Mouse (Mus musculus) MEL (cell line): ENCODE measurements around the gene Gorab. TPM values are rescaled to one million over a fixed set of nuclear protein-coding genes. Genes with fewer than 3 reads are reported as not detected.

Experiments used
- DNase-seq: peaks from one replicate; pipeline ENCODE4 v3.0.0; 2011; ENCODE audit warnings: low read depth, low spot score
- H3K27ac ChIP-seq: 2 replicates; pipeline ENCODE4 v1.5.1; 2012; ENCODE audit warnings: low read depth, mild to moderate bottlenecking, control low read depth, low read length, moderate library complexity; ENCODE audit not compliant: control insufficient read depth
- H3K27me3 ChIP-seq, 2 experiments: fragments of 150-350 bp in 1 of 2; sonication (generic) in 1 of 2; 2 replicates each; pipeline ENCODE4 v1.6.1; 2012; ENCODE audit warnings: low read length in 2 of 2, mild to moderate bottlenecking in 2 of 2, improper control_type of control experiment in 1 of 2, moderate library complexity in 1 of 2; ENCODE audit not compliant: insufficient read depth in 2 of 2, control insufficient read depth in 1 of 2
- H3K36me3 ChIP-seq, 2 experiments: 2 replicates each; pipeline ENCODE4 v1.6.1; 2012 to 2014; ENCODE audit warnings: low read length in 2 of 2, improper control_type of control experiment in 1 of 2, inconsistent platforms in 1 of 2, mild to moderate bottlenecking in 1 of 2; ENCODE audit not compliant: insufficient read depth in 2 of 2, control insufficient read depth in 1 of 2
- H3K4me1 ChIP-seq, 2 experiments: fragments of 150-350 bp in 1 of 2; sonication (generic) in 1 of 2; 2 replicates each; pipeline ENCODE4 v1.6.1; 2012; ENCODE audit warnings: low read length in 2 of 2, improper control_type of control experiment in 1 of 2, mild to moderate bottlenecking in 1 of 2; ENCODE audit not compliant: insufficient read depth in 2 of 2, control insufficient read depth in 1 of 2
- H3K4me3 ChIP-seq, 2 experiments: fragments of 150-350 bp in 1 of 2; sonication (generic) in 1 of 2; 2 replicates each; pipeline ENCODE4 v1.5.1; 2012; ENCODE audit warnings: low read depth in 2 of 2, low read length in 2 of 2, mild to moderate bottlenecking in 2 of 2, moderate library complexity in 2 of 2, control low read depth in 1 of 2, improper control_type of control experiment in 1 of 2; ENCODE audit not compliant: control insufficient read depth in 1 of 2, insufficient read depth in 1 of 2
- H3K79me2 ChIP-seq: 2 replicates; pipeline ENCODE4 v1.6.1; 2012; ENCODE audit warnings: mild to moderate bottlenecking, low read length, moderate library complexity; ENCODE audit not compliant: control insufficient read depth, poor library complexity, insufficient read depth
- H3K9ac ChIP-seq: 2 replicates; pipeline ENCODE4 v1.6.1; 2012; ENCODE audit warnings: low read depth, mild to moderate bottlenecking, control low read depth, low read length, moderate library complexity; ENCODE audit not compliant: control insufficient read depth, poor library complexity, severe bottlenecking
- H3K9me3 ChIP-seq: fragments of 150-350 bp; sonication (generic); replicated peaks from 2 replicates; pipeline ENCODE4 v1.6.1; 2012; ENCODE audit warnings: mild to moderate bottlenecking, low read length, improper control_type of control experiment, moderate library complexity; ENCODE audit not compliant: insufficient read depth
- CHD2 ChIP-seq: IDR thresholded peaks from 2 replicates; pipeline ENCODE4 v1.6.1; 2011; ENCODE audit warnings: low read length, improper control_type of control experiment
- CTCF ChIP-seq, 3 experiments: IDR thresholded peaks in 2 of 3; conservative IDR thresholded peaks in 1 of 3; 2 replicates each; pipeline ENCODE4 v1.5.1; 2011 to 2012; ENCODE audit warnings: low read length in 3 of 3, low read depth in 2 of 3, mild to moderate bottlenecking in 2 of 3, improper control_type of control experiment in 1 of 3, inconsistent platforms in 1 of 3, mixed read lengths in 1 of 3, moderate library complexity in 1 of 3; ENCODE audit not compliant: control insufficient read depth in 1 of 3, insufficient read depth in 1 of 3, poor library complexity in 1 of 3, severe bottlenecking in 1 of 3
- E2F4 ChIP-seq: IDR thresholded peaks from 2 replicates; pipeline ENCODE4 v1.6.1; 2011; ENCODE audit warnings: low read depth, low read length, improper control_type of control experiment, borderline replicate concordance
- ELF1 ChIP-seq: IDR thresholded peaks from 2 replicates; pipeline ENCODE4 v1.6.1; 2014; ENCODE audit warnings: low read depth, mild to moderate bottlenecking, inconsistent platforms, low read length, improper control_type of control experiment, moderate library complexity
- EP300 ChIP-seq, 2 experiments: IDR thresholded peaks; 2 replicates each; pipeline ENCODE4 v1.6.1; 2011; ENCODE audit warnings: improper control_type of control experiment in 2 of 2, low read length in 2 of 2, low read depth in 1 of 2, mild to moderate bottlenecking in 1 of 2
- GABPA ChIP-seq: IDR thresholded peaks from 2 replicates; pipeline ENCODE4 v1.6.1; 2012; ENCODE audit warnings: low read depth, mild to moderate bottlenecking, inconsistent platforms, low read length, improper control_type of control experiment, moderate library complexity
- HCFC1 ChIP-seq: IDR thresholded peaks from 2 replicates; pipeline ENCODE4 v1.6.1; 2012; ENCODE audit warnings: low read depth, mild to moderate bottlenecking, inconsistent platforms, low read length, improper control_type of control experiment, moderate library complexity
- KAT2A ChIP-seq: conservative IDR thresholded peaks from 2 replicates; pipeline ENCODE4 v1.6.1; 2012; ENCODE audit warnings: low read depth, low read length, improper control_type of control experiment, inconsistent platforms
- MAFK ChIP-seq: IDR thresholded peaks from 2 replicates; pipeline ENCODE4 v1.6.1; 2011; ENCODE audit warnings: low read depth, mild to moderate bottlenecking, low read length, improper control_type of control experiment, borderline replicate concordance
- MAX ChIP-seq: IDR thresholded peaks from 2 replicates; pipeline ENCODE4 v1.6.1; 2011; ENCODE audit warnings: low read length, improper control_type of control experiment
- MAZ ChIP-seq: IDR thresholded peaks from 2 replicates; pipeline ENCODE4 v1.6.1; 2012; ENCODE audit warnings: low read depth, mild to moderate bottlenecking, inconsistent platforms, low read length, improper control_type of control experiment
- MXI1 ChIP-seq: IDR thresholded peaks from 2 replicates; pipeline ENCODE4 v1.6.1; 2011; ENCODE audit warnings: mild to moderate bottlenecking, low read depth, low read length, improper control_type of control experiment
- MYB ChIP-seq: IDR thresholded peaks from 2 replicates; pipeline ENCODE4 v1.6.1; 2011; ENCODE audit warnings: mild to moderate bottlenecking, low read depth, low read length, improper control_type of control experiment
- NELFE ChIP-seq: IDR thresholded peaks from 2 replicates; pipeline ENCODE4 v1.6.1; 2011; ENCODE audit warnings: low read depth, low read length, improper control_type of control experiment
- NRF1 ChIP-seq: IDR thresholded peaks from 2 replicates; pipeline ENCODE4 v1.6.1; 2014; ENCODE audit warnings: low read depth, mild to moderate bottlenecking, inconsistent platforms, low read length, improper control_type of control experiment, moderate library complexity; ENCODE audit not compliant: poor library complexity, insufficient read depth, severe bottlenecking
- POLR2A ChIP-seq, 2 experiments: IDR thresholded peaks; 2 replicates each; pipeline ENCODE4 v1.6.1; 2011 to 2012; ENCODE audit warnings: low read length in 2 of 2, mild to moderate bottlenecking in 2 of 2, control low read depth in 1 of 2, improper control_type of control experiment in 1 of 2, low read depth in 1 of 2, moderate library complexity in 1 of 2; ENCODE audit not compliant: control insufficient read depth in 1 of 2, insufficient read depth in 1 of 2, poor library complexity in 1 of 2
- POLR2AphosphoS2 ChIP-seq: IDR thresholded peaks from 2 replicates; pipeline ENCODE4 v1.6.1; 2011; ENCODE audit warnings: low read length, improper control_type of control experiment
- POLR2AphosphoS5 ChIP-seq: IDR thresholded peaks from 2 replicates; pipeline ENCODE4 v1.6.1; 2012; ENCODE audit warnings: low read depth, borderline replicate concordance, mild to moderate bottlenecking, inconsistent platforms, low read length, moderate library complexity, mixed read lengths
- RCOR1 ChIP-seq: IDR thresholded peaks from 2 replicates; pipeline ENCODE4 v1.6.1; 2012; ENCODE audit warnings: low read depth, mild to moderate bottlenecking, inconsistent platforms, low read length, improper control_type of control experiment
- SIN3A ChIP-seq: IDR thresholded peaks from 2 replicates; pipeline ENCODE4 v1.6.1; 2012; ENCODE audit warnings: low read length, improper control_type of control experiment, inconsistent platforms
- SMC3 ChIP-seq: IDR thresholded peaks from 2 replicates; pipeline ENCODE4 v1.6.1; 2011; ENCODE audit warnings: low read depth, low read length, improper control_type of control experiment
- TBP ChIP-seq: IDR thresholded peaks from 2 replicates; pipeline ENCODE4 v1.8.0; 2011; ENCODE audit warnings: low read depth, low read length, improper control_type of control experiment
- TCF12 ChIP-seq: IDR thresholded peaks from 2 replicates; pipeline ENCODE4 v1.6.1; 2014; ENCODE audit warnings: low read depth, mild to moderate bottlenecking, inconsistent platforms, low read length, improper control_type of control experiment, moderate library complexity
- USF2 ChIP-seq, 2 experiments: IDR thresholded peaks; 2 replicates each; pipeline ENCODE4 v1.6.1; 2011 to 2012; ENCODE audit warnings: improper control_type of control experiment in 2 of 2, low read length in 2 of 2, borderline replicate concordance in 1 of 2, inconsistent platforms in 1 of 2, low read depth in 1 of 2, mild to moderate bottlenecking in 1 of 2; ENCODE audit not compliant: insufficient read depth in 1 of 2
- ZKSCAN1 ChIP-seq: IDR thresholded peaks from 2 replicates; pipeline ENCODE4 v1.6.1; 2012; ENCODE audit warnings: low read depth, mild to moderate bottlenecking, inconsistent platforms, low read length, improper control_type of control experiment, moderate library complexity
- ZMIZ1 ChIP-seq: IDR thresholded peaks from 2 replicates; pipeline ENCODE4 v1.6.1; 2012; ENCODE audit warnings: low read depth, mild to moderate bottlenecking, inconsistent platforms, low read length, improper control_type of control experiment, moderate library complexity
- ZNF384 ChIP-seq: IDR thresholded peaks from 2 replicates; pipeline ENCODE4 v1.6.1; 2012; ENCODE audit warnings: low read depth, mild to moderate bottlenecking, inconsistent platforms, low read length, improper control_type of control experiment
- polyA plus RNA-seq, 2 experiments: library from polyadenylated mRNA; stranded (reverse) in 1 of 2; unstranded in 1 of 2; fragments of >175 nt in 1 of 2; fragments of >200 nt in 1 of 2; gene quantifications; 2 replicates each; pipeline versions ENCODE4 v1.2.1 to v1.2.4; 2012; ENCODE audit warnings: low replicate concordance in 2 of 2, low read depth in 1 of 2; ENCODE audit not compliant: insufficient read length in 2 of 2, insufficient read depth in 1 of 2, missing spikeins in 1 of 2
- total RNA-seq: library from RNA; depleted of rRNA; stranded (reverse); fragments of 300-350 nt; gene quantifications from 2 replicates; pipeline ENCODE4 v1.2.3, GENCODE M21; 2012; rRNA removed

The Gorab gene
- total RNA-seq (3.3 and 3.5 TPM in 2 replicates), polyA plus RNA-seq (1 to 10 TPM in 1 of 2 experiments, not detected in 1; 4.2 TPM)

DNA sequence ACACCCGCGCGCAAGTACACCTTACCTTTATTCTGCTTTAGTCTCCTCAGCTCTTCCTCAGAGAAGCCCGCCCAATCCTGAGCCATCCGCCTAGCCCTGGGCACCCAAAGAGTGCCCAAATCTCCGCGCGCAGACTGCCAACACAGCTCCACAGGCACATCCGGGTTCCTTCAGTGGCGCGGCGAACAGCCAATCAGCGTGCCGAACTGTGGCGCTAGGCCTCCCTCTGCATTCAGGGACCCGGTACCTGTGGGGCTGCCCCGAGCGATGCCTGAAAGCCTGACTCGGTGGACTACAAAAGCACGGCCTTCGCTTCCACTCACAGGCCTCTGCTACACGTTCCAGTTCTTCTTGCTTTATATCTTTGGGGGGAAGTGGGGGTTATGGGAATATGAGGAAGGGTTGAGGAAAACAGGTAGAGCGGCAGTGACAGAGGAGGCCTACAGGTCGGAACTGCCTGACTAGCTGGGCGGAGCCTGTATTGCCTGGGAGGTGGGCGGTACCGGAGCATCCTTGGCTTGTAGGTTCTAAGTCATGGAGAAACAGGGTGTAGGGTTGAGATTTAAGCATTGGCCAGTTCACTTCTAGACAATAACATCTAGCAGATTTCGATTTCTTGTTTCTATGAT lies at the start of gene Gorab:
Gene Gorab, minus strand, starts transcription at position 172 of the 629 bp plus-strand sequence.
- peak; percentile 96 for DNase-seq
- Histone ChIP-seq H3K27me3 (no peaks in the 10 kb centered on the region), H3K27ac (peak within 1 kb of the TSS; percentile 39), H3K36me3 (peaks cover 0 to 24% of the 10 kb centered on the region in 2 experiments; a peak in 2 of 4 replicates), H3K9me3 (no peaks in the 10 kb centered on the region), H3K4me3 (peak within 1 kb of the TSS; percentile 65 to 93), H3K4me1 (peaks cover 2 to 11% of the 10 kb centered on the region in 2 experiments; a peak in 3 of 4 replicates), H3K79me2 (peaks cover 18% of the 10 kb centered on the region), H3K9ac (peak within 1 kb of the TSS; percentile 80)
- TF ChIP-seq RCOR1 (peak; percentile 59; the same call in 1 of the 2 replicates), SIN3A (peak; percentile 95), MYB (no peak), POLR2A (IDR thresholded peaks at IDR 0.05; ENCODE audit: control insufficient read depth in 1 of 2, insufficient read depth in 1 of 2, low read depth in 1 of 2, low read length in 2 of 2, poor library complexity in 1 of 2) (peak; percentile 57 to 69; a peak in 3 of 4 replicates), TCF12 (peak; percentile 29; the same call in 1 of the 2 replicates), MXI1 (peak; percentile 84), POLR2AphosphoS5 (no peak), CTCF (IDR thresholded peaks at IDR 0.05 in 2 of 3, conservative IDR thresholded peaks at IDR 0.05 in 1 of 3; ENCODE audit: control insufficient read depth in 1 of 3, insufficient read depth in 1 of 3, low read depth in 2 of 3, low read length in 3 of 3, poor library complexity in 1 of 3, severe bottlenecking in 1 of 3) (no peak), SMC3 (no peak), TBP (peak; percentile 23; the same call in 1 of the 2 replicates), KAT2A (peak; percentile 59; the same call in 1 of the 2 replicates), HCFC1 (peak; percentile 85), NELFE (peak; percentile 72), E2F4 (peak; percentile 53; the same call in 1 of the 2 replicates), GABPA (no peak), MAX (peak; percentile 99), POLR2AphosphoS2 (peak; percentile 67), MAZ (0 out of 2 replicates have a peak, but pooled peaks have one; percentile 20), ELF1 (peak; percentile 94)

DNA sequence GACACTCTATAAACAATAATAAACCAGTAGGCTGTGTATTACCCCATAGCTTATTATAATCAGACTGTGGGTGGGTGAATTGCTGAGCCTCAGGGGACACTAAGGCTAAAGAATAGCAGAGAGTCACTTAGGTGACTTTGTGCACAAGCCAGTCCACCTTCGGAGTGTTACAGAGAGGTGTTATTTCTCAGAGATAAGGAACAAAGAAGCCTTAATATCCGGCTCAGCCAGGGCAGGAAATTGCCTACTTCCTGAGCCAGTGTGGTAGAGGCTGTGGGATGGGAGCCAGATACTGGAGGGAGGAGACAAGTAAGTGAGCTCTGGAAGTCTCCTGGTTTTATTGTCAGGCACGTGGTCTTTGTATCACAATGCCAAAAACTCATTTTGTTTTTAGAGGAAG lies 40.4 kb upstream of the Gorab start:
- H3K27ac ChIP-seq: peak overlapping the region; percentile 48
- no peaks in the 10 kb centered on the region for H3K9me3 ChIP-seq
- H3K79me2 ChIP-seq: no peaks in the 10 kb centered on the region
- H3K9ac ChIP-seq: no peak overlapping the region
- DNase-seq: peak; percentile 71
- H3K27me3 ChIP-seq: no peaks in the 10 kb centered on the region
- peaks cover 0 to 27% of the 10 kb centered on the region in 2 experiments; a peak in 2 of 4 replicates for H3K36me3 ChIP-seq
- peak overlapping the region in 1 of 2 experiments; percentile 8; a peak in 1 of 4 replicates for H3K4me3 ChIP-seq
- H3K4me1 ChIP-seq: peaks cover 14 to 20% of the 10 kb centered on the region in 2 experiments
- TF ChIP-seq KAT2A (no peak), ELF1 (0 out of 2 replicates have a peak, but pooled peaks have one; percentile 34), POLR2A (IDR thresholded peaks at IDR 0.05; ENCODE audit: control insufficient read depth in 1 of 2, insufficient read depth in 1 of 2, low read depth in 1 of 2, low read length in 2 of 2, poor library complexity in 1 of 2) (no peak), ZNF384 (no peak), TCF12 (peak; percentile 40; the same call in 1 of the 2 replicates), NRF1 (no peak), ZKSCAN1 (no peak), CHD2 (no peak), POLR2AphosphoS5 (no peak), MAFK (no peak), USF2 (IDR thresholded peaks at IDR 0.05; ENCODE audit: borderline replicate concordance in 1 of 2, insufficient read depth in 1 of 2, low read depth in 1 of 2, low read length in 2 of 2) (no peak), SIN3A (0 out of 2 replicates have a peak, but pooled peaks have one; percentile 45), SMC3 (no peak), EP300 (IDR thresholded peaks at IDR 0.05; ENCODE audit: low read depth in 1 of 2, low read length in 2 of 2) (peak; percentile 63 to 76), MYB (no peak), HCFC1 (no peak), MAZ (no peak), RCOR1 (no peak), ZMIZ1 (no peak)
